Mouse (Mus musculus): ENCODE measurements around the gene Impdh1. TPM values are rescaled to one million over a fixed set of nuclear protein-coding genes. Genes with fewer than 3 reads are reported as not detected.
A peak's percentile ranks its signal among the peaks of the same experiment; 100 is the strongest.
"Not testable (repeated sequence)": the region's sequence is repeated elsewhere in the genome, so short reads cannot be mapped to it uniquely, and the experiment has no call there.

The Impdh1 gene
- polyA plus RNA-seq, 1 experiment from 2014 or later = 56.5 TPM

GRCm38 (mm10) chr6:29168871-29169270 lies 47.3 kb downstream of the Impdh1 start:
- Histone ChIP-seq H3K4me1 (ENCODE audit: control insufficient read depth, insufficient read depth, low read length) (peaks cover 11% of the 10 kb centered on the region; the same call in 1 of the 2 replicates), H3K4me2 (ENCODE audit: low read depth) (no peak overlapping the region), H3K4me3 (ENCODE audit: low read depth, low read length) (no peak overlapping the region), H3K9ac (ENCODE audit: low read length) (no peak overlapping the region), H3K27ac (ENCODE audit: low read depth, low read length) (no peak overlapping the region), H3K9me3 (ENCODE audit: control insufficient read depth, low read length) (no peaks in the 10 kb centered on the region), H3K27me3 (ENCODE audit: control insufficient read depth, insufficient read depth, low read length) (peaks cover 38% of the 10 kb centered on the region), H3K36me3 (ENCODE audit: control insufficient read depth, insufficient read depth, low read length) (no peaks in the 10 kb centered on the region)
- DNase-seq (ENCODE audit: low spot score) (no peak), ATAC-seq (ENCODE audit: insufficient read depth, low FRiP score, low TSS enrichment) (no peak)
- WGBS = 58% methylated on average over 2 of the region's 2 CpGs

- no peak overlapping the region for H3K9ac ChIP-seq (ENCODE audit: low read length)
- H3K27me3 ChIP-seq (ENCODE audit: control insufficient read depth, insufficient read depth, low read length) = peaks cover 30% of the 10 kb centered on the region
- ATAC-seq (ENCODE audit: insufficient read depth, low FRiP score, low TSS enrichment) = no peak
- no peaks in the 10 kb centered on the region for H3K9me3 ChIP-seq (ENCODE audit: control insufficient read depth, low read length)
- WGBS = 10% methylated on average over 1 of the region's 1 CpGs
- H3K4me2 ChIP-seq (ENCODE audit: low read depth) = no peak overlapping the region
- H3K4me1 ChIP-seq (ENCODE audit: control insufficient read depth, insufficient read depth, low read length) = peaks cover 11% of the 10 kb centered on the region; the same call in 1 of the 2 replicates
- no peak overlapping the region for H3K4me3 ChIP-seq (ENCODE audit: low read depth, low read length)
- H3K36me3 ChIP-seq (ENCODE audit: control insufficient read depth, insufficient read depth, low read length) = no peaks in the 10 kb centered on the region
- no peak overlapping the region for H3K27ac ChIP-seq (ENCODE audit: low read depth, low read length)
- peak; percentile 38 for DNase-seq (ENCODE audit: low spot score)
Measured at GRCm38 (mm10) chr6:29166196-29166595, 50.0 kb downstream of the Impdh1 start.

GRCm38 (mm10) chr6:29164314-29165244 lies 51.6 kb downstream of the Impdh1 start, which contains the start of gene Rbm28:
Gene Rbm28, minus strand, starts transcription at chr6:29165006.
- Histone ChIP-seq H3K9ac (ENCODE audit: low read length) (peak within 1 kb of the TSS; percentile 49), H3K4me3 (ENCODE audit: low read depth, low read length) (peak within 1 kb of the TSS; percentile 60), H3K9me3 (ENCODE audit: control insufficient read depth, low read length) (no peaks in the 10 kb centered on the region), H3K4me1 (ENCODE audit: control insufficient read depth, insufficient read depth, low read length) (0 out of 2 replicates have a peak, but pooled peaks cover 3% of the 10 kb centered on the region), H3K4me2 (ENCODE audit: low read depth) (peak within 1 kb of the TSS; percentile 75), H3K27me3 (ENCODE audit: control insufficient read depth, insufficient read depth, low read length) (peaks cover 19% of the 10 kb centered on the region), H3K36me3 (ENCODE audit: control insufficient read depth, insufficient read depth, low read length) (no peaks in the 10 kb centered on the region), H3K27ac (ENCODE audit: low read depth, low read length) (no peak within 1 kb of the TSS)
- ATAC-seq (ENCODE audit: insufficient read depth, low FRiP score, low TSS enrichment) = peak; percentile 72; the same call in 1 of the 2 replicates
- peak; percentile 86 for DNase-seq (ENCODE audit: low spot score)
- 8% methylated on average over 42 of the region's 42 CpGs for WGBS

- not testable (repeated sequence) for H3K36me3 ChIP-seq (ENCODE audit: control insufficient read depth, insufficient read depth, low read length); ATAC-seq (ENCODE audit: insufficient read depth, low FRiP score, low TSS enrichment); H3K9ac ChIP-seq (ENCODE audit: low read length); H3K27me3 ChIP-seq (ENCODE audit: control insufficient read depth, insufficient read depth, low read length); H3K4me2 ChIP-seq (ENCODE audit: low read depth); H3K9me3 ChIP-seq (ENCODE audit: control insufficient read depth, low read length); H3K4me1 ChIP-seq (ENCODE audit: control insufficient read depth, insufficient read depth, low read length); DNase-seq (ENCODE audit: low spot score); H3K4me3 ChIP-seq (ENCODE audit: low read depth, low read length); H3K27ac ChIP-seq (ENCODE audit: low read depth, low read length)
- 96% methylated on average over 5 of the region's 5 CpGs for WGBS
Measured at GRCm38 (mm10) chr6:29161291-29161690, 54.9 kb downstream of the Impdh1 start.

GRCm38 (mm10) chr6:29160786-29161185 lies 55.4 kb downstream of the Impdh1 start:
- H3K27me3 ChIP-seq (ENCODE audit: control insufficient read depth, insufficient read depth, low read length) = no peaks in the 10 kb centered on the region
- no peak for DNase-seq (ENCODE audit: low spot score)
- H3K9ac ChIP-seq (ENCODE audit: low read length) = no peak overlapping the region
- H3K27ac ChIP-seq (ENCODE audit: low read depth, low read length) = no peak overlapping the region
- 83% methylated on average over 2 of the region's 2 CpGs for WGBS
- no peak overlapping the region for H3K4me3 ChIP-seq (ENCODE audit: low read depth, low read length)
- H3K4me2 ChIP-seq (ENCODE audit: low read depth) = no peak overlapping the region
- H3K36me3 ChIP-seq (ENCODE audit: control insufficient read depth, insufficient read depth, low read length) = peaks cover 3% of the 10 kb centered on the region; the same call in 1 of the 2 replicates
- no peaks in the 10 kb centered on the region for H3K9me3 ChIP-seq (ENCODE audit: control insufficient read depth, low read length)
- ATAC-seq (ENCODE audit: insufficient read depth, low FRiP score, low TSS enrichment) = no peak
- 0 out of 2 replicates have a peak, but pooled peaks cover 3% of the 10 kb centered on the region for H3K4me1 ChIP-seq (ENCODE audit: control insufficient read depth, insufficient read depth, low read length)

- WGBS = 91% methylated on average over 5 of the region's 5 CpGs
- H3K9me3 ChIP-seq (ENCODE audit: control insufficient read depth, low read length) = no peaks in the 10 kb centered on the region
- DNase-seq (ENCODE audit: low spot score) (no peak), ATAC-seq (ENCODE audit: insufficient read depth, low FRiP score, low TSS enrichment) (no peak)
- no peak overlapping the region for H3K27ac ChIP-seq (ENCODE audit: low read depth, low read length)
- H3K4me2 ChIP-seq (ENCODE audit: low read depth) = no peak overlapping the region
- H3K27me3 ChIP-seq (ENCODE audit: control insufficient read depth, insufficient read depth, low read length) = no peaks in the 10 kb centered on the region
- no peak overlapping the region for H3K4me3 ChIP-seq (ENCODE audit: low read depth, low read length)
- no peaks in the 10 kb centered on the region for H3K4me1 ChIP-seq (ENCODE audit: control insufficient read depth, insufficient read depth, low read length)
- no peak overlapping the region for H3K9ac ChIP-seq (ENCODE audit: low read length)
- peaks cover 10% of the 10 kb centered on the region for H3K36me3 ChIP-seq (ENCODE audit: control insufficient read depth, insufficient read depth, low read length)
Measured at GRCm38 (mm10) chr6:29156326-29156725, 59.8 kb downstream of the Impdh1 start.

Small RNA genes lying within 50 kb of the gene (microRNA-seq; reads per million reads assigned to microRNA genes)
- gene Gm24303 = not detected

Other genes starting within 250 kb of the Impdh1 start
- gene Lep, start 156.1 kb downstream of the Impdh1 start, polyA plus RNA-seq (2014; fragmentation: Nextera tagmentation; extraction: Ambion mirVana) = not detected in 2 replicates
- 70.7 and 71.3 TPM in 2 replicates for gene Rbm28, start 51.4 kb downstream of the Impdh1 start, polyA plus RNA-seq (2014; fragmentation: Nextera tagmentation; extraction: Ambion mirVana)
- gene Prrt4, start 36.8 kb downstream of the Impdh1 start, polyA plus RNA-seq (2014; fragmentation: Nextera tagmentation; extraction: Ambion mirVana) = 1.2 and 1.4 TPM in 2 replicates
- gene Hilpda, start 56.1 kb upstream of the Impdh1 start, polyA plus RNA-seq (2014; fragmentation: Nextera tagmentation; extraction: Ambion mirVana) = 35.5 and 42.2 TPM in 2 replicates
- gene Fam71f2, start 63.2 kb upstream of the Impdh1 start, polyA plus RNA-seq (2014; fragmentation: Nextera tagmentation; extraction: Ambion mirVana) = 0.32 and 0.33 TPM in 2 replicates
- 0.32 TPM in 1 of 2 replicates, not detected in the other for gene Fam71f1, start 102.8 kb upstream of the Impdh1 start, polyA plus RNA-seq (2014; fragmentation: Nextera tagmentation; extraction: Ambion mirVana)
- gene Calu, start 131.7 kb upstream of the Impdh1 start, polyA plus RNA-seq (2014; fragmentation: Nextera tagmentation; extraction: Ambion mirVana) = 289 and 291 TPM in 2 replicates
- gene Opn1sw, start 172.1 kb upstream of the Impdh1 start, polyA plus RNA-seq (2014; fragmentation: Nextera tagmentation; extraction: Ambion mirVana) = 0.15 and 0.20 TPM in 2 replicates
- gene Ccdc136, start 179.9 kb upstream of the Impdh1 start, polyA plus RNA-seq (2014; fragmentation: Nextera tagmentation; extraction: Ambion mirVana) = 36.8 and 40.1 TPM in 2 replicates
- gene Flnc, start 216.9 kb upstream of the Impdh1 start, polyA plus RNA-seq (2014; fragmentation: Nextera tagmentation; extraction: Ambion mirVana) = 4.6 and 5.8 TPM in 2 replicates